Comparison of ENCODE assay signal across 22 mouse cellular contexts in the genomic region with DNA sequence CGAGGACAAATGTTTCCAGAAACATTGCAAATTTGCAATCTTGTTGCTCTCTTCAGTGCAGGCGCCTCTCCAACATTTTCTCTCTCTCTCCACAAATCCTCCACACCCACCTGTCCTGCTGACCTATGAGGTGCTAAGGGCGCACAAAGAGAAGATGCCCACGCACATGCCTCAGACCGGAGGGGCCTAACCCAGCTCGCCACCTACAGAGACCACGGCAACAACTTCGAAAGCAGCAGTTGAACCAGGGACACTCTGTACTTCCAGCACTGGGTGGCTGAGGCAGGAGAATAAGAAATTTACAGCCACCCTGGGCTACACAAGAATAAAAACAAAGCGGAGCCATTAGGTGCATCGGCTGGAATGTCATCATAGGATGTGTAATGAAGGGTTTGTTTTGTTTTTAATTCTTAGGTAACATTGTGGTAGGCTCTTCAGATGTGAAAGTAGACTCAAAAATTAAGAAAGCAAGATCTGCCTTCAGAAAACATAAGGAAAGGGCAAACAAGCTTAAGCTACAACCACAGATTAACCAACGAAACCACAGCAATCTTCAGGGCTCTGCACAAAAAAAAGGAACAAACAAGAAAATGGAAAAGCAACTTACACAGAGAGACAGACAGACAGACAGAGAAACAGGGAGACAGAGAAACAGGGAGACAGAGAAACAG. TPM values are rescaled to one million over a fixed set of nuclear protein-coding genes. Genes with fewer than 3 reads are reported as not detected.
A peak's percentile ranks its signal among the peaks of the same experiment; 100 is the strongest.
DNase-seq lines count a peak whose midpoint lies in the region; ATAC-seq and TF ChIP-seq lines count a peak whose summit lies in the region.
"Had no signal": no experiment of that assay in that cellular context is flagged by ENCODE, and none has a peak within 500 bp of the region (broad histone marks: within the 10 kb centered on the region; RNA-seq: fewer than 3 reads in every experiment).

No protein-coding gene starts in this region.

- no peak for ATAC-seq in CD4-positive, CD25-positive, alpha-beta regulatory T cell, adult 4 months
- peak; percentile 51 for ATAC-seq in megakaryocyte progenitor cell, adult 5-6 weeks (replicated peaks; ENCODE audit: poor library complexity)
- ATAC-seq: forebrain, embryonic 14.5 days; liver, embryonic 12.5 days had no signal

- H3K27ac ChIP-seq in thymus, adult 2 months (ENCODE audit: control insufficient read depth, insufficient read depth, low read length), result peak overlapping the region; percentile 100
- H3K27ac ChIP-seq: embryonic facial prominence, embryonic 12.5 days; heart, embryonic 10.5 days; limb, embryonic 12.5 days; liver, embryonic 12.5 days; neural tube, embryonic 12.5 days had no signal

- no peaks in the 10 kb centered on the region for H3K27me3 ChIP-seq in thymus, adult 2 months (ENCODE audit: control insufficient read depth, insufficient read depth, low read length)
- H3K27me3 ChIP-seq: embryonic facial prominence, embryonic 12.5 days; limb, embryonic 12.5 days; liver, embryonic 12.5 days; neural tube, embryonic 12.5 days had no signal

- H3K36me3 ChIP-seq in thymus, adult 2 months (ENCODE audit: control insufficient read depth, insufficient read depth, low read length), result no peaks in the 10 kb centered on the region; the same call in 1 of the 2 replicates
- H3K36me3 ChIP-seq: embryonic facial prominence, embryonic 12.5 days; heart, embryonic 10.5 days; limb, embryonic 12.5 days; liver, embryonic 12.5 days had no signal

- WGBS in thymus, adult 2 months, result 29% methylated on average over 11 of the region's 11 CpGs

- TF ChIP-seq CTCF in thymus, adult 2 months (IDR thresholded peaks at IDR 0.05; ENCODE audit: borderline replicate concordance, control insufficient read depth, extremely low read depth, insufficient read depth, low read length, poor library complexity), result no peak

- no peak for TF ChIP-seq POLR2A in thymus, adult 2 months (IDR thresholded peaks at IDR 0.05; ENCODE audit: control insufficient read depth, extremely low read depth, insufficient read depth, low read length, poor library complexity)

- no peak overlapping the region for H3K4me3 ChIP-seq in thymus, adult 2 months (ENCODE audit: control insufficient read depth, insufficient read depth, low read length)
- H3K4me3 ChIP-seq: embryonic facial prominence, embryonic 12.5 days; heart, embryonic 10.5 days; limb, embryonic 12.5 days; liver, embryonic 12.5 days; neural tube, embryonic 12.5 days had no signal

- DNase-seq in CD4-positive, CD25-positive, alpha-beta regulatory T cell, adult 2 months (ENCODE audit: low read depth, low spot score), result peak; percentile 46
- DNase-seq in thymus, adult 2 months, result no peak
- DNase-seq in thymus, adult 18-20 months, result no peak
- peak; percentile 51 for DNase-seq in thymus, postnatal 4 days
- DNase-seq in cerebellum, adult 11 months, result no peak
- no peak for DNase-seq in right cerebral cortex, adult 2 months (ENCODE audit: low spot score in 2 of 2)
- DNase-seq: adrenal gland, postnatal 36 days; cerebellum, adult 9-11 months; gastrocnemius, postnatal 14 days; heart, postnatal 4 days; kidney, adult 9 months; kidney, postnatal 36 days; lung, adult 2 months had no signal

- peaks cover 64% of the 10 kb centered on the region for H3K4me1 ChIP-seq in thymus, adult 2 months (replicated peaks; ENCODE audit: control insufficient read depth, insufficient read depth, low read length)
- H3K4me1 ChIP-seq: embryonic facial prominence, embryonic 12.5 days had no signal

RNA-seq across cellular contexts. Expression of gene St8sia1, which starts 47.8 kb away (rescaled TPM):
- 10 to 100 TPM; 11.2 to 12.4 TPM for polyA plus RNA-seq in CD4-positive, CD25-positive, alpha-beta regulatory T cell, adult 4 months (2017; shearing (Covaris generic))
- polyA plus RNA-seq in thymus, adult 2 months (2012; rRNA removed), result 22.6 and 26.4 TPM in 2 replicates
- 0.07 TPM in 1 of 2 replicates, not detected in the other for total RNA-seq in megakaryocyte progenitor cell, adult 5-6 weeks (2015)
- total RNA-seq in megakaryocyte progenitor cell, adult 5-6 weeks (2017), result 0.14 TPM in 1 of 2 replicates, not detected in the other
- total RNA-seq: monocyte, adult 5-6 weeks had no signal

Comparison
In these comparisons a context has a peak if more than half of its experiments do, and no peak if none do; other contexts are left out.
1. DNase-seq: peak in CD4-positive, CD25-positive, alpha-beta regulatory T cell, adult 2 months (single experiment) and thymus, postnatal 4 days (single experiment); none in thymus, adult 2 months (single experiment), thymus, adult 18-20 months (0 of 2), cerebellum, adult 11 months (single experiment) and right cerebral cortex, adult 2 months (0 of 2).